Mouse (Mus musculus): ENCODE measurements around the gene Tbc1d24.

The Tbc1d24 gene

GRCm38 (mm10) chr17:24171738-24172137, 33.6 kb downstream of the Tbc1d24 start:
- H3K36me3 ChIP-seq (ENCODE audit: control insufficient read depth, insufficient read depth, low read length, poor library complexity, severe bottlenecking), result no peaks in the 10 kb centered on the region; the same call in none of the 2 replicates
- no peaks in the 10 kb centered on the region for H3K27me3 ChIP-seq (ENCODE audit: control insufficient read depth, insufficient read depth, low read length, poor library complexity, severe bottlenecking)
- DNase-seq (ENCODE audit: low read depth, low spot score), result no peak

GRCm38 (mm10) chr17:24170729-24171128, 34.6 kb downstream of the Tbc1d24 start:
- H3K27me3 ChIP-seq (ENCODE audit: control insufficient read depth, insufficient read depth, low read length, poor library complexity, severe bottlenecking), result no peaks in the 10 kb centered on the region
- no peaks in the 10 kb centered on the region; the same call in none of the 2 replicates for H3K36me3 ChIP-seq (ENCODE audit: control insufficient read depth, insufficient read depth, low read length, poor library complexity, severe bottlenecking)
- DNase-seq (ENCODE audit: low read depth, low spot score), result no peak

GRCm38 (mm10) chr17:24170125-24170524, 35.2 kb downstream of the Tbc1d24 start:
- Histone ChIP-seq H3K36me3 (ENCODE audit: control insufficient read depth, insufficient read depth, low read length, poor library complexity, severe bottlenecking) (peaks cover 3% of the 10 kb centered on the region), H3K27me3 (ENCODE audit: control insufficient read depth, insufficient read depth, low read length, poor library complexity, severe bottlenecking) (no peaks in the 10 kb centered on the region)
- no peak for DNase-seq (ENCODE audit: low read depth, low spot score)

- H3K27me3 ChIP-seq (ENCODE audit: control insufficient read depth, insufficient read depth, low read length, poor library complexity, severe bottlenecking), result no peaks in the 10 kb centered on the region
- DNase-seq (ENCODE audit: low read depth, low spot score), result peak; percentile 96
Observed at GRCm38 (mm10) chr17:24169317-24170065, 35.9 kb downstream of the Tbc1d24 start, which contains the start of gene Atp6v0c. Gene Atp6v0c (minus strand): TSS chr17:24169702.

GRCm38 (mm10) chr17:24168590-24169277, 36.6 kb downstream of the Tbc1d24 start:
- peaks cover 3% of the 10 kb centered on the region for H3K36me3 ChIP-seq (ENCODE audit: control insufficient read depth, insufficient read depth, low read length, poor library complexity, severe bottlenecking)
- peak; percentile 91 for DNase-seq (ENCODE audit: low read depth, low spot score)
- no peaks in the 10 kb centered on the region for H3K27me3 ChIP-seq (ENCODE audit: control insufficient read depth, insufficient read depth, low read length, poor library complexity, severe bottlenecking)

More at GRCm38 (mm10) chr17:24169317-24170065, 35.9 kb downstream of the Tbc1d24 start, which contains the start of gene Atp6v0c:
- H3K36me3 ChIP-seq (ENCODE audit: control insufficient read depth, insufficient read depth, low read length, poor library complexity, severe bottlenecking), result peaks cover 3% of the 10 kb centered on the region

- H3K27me3 ChIP-seq (ENCODE audit: control insufficient read depth, insufficient read depth, low read length, poor library complexity, severe bottlenecking), result no peaks in the 10 kb centered on the region
- DNase-seq (ENCODE audit: low read depth, low spot score), result no peak
- H3K36me3 ChIP-seq (ENCODE audit: control insufficient read depth, insufficient read depth, low read length, poor library complexity, severe bottlenecking), result peaks cover 3% of the 10 kb centered on the region
Observed at GRCm38 (mm10) chr17:24167891-24168505, 37.4 kb downstream of the Tbc1d24 start.

GRCm38 (mm10) chr17:24167120-24167519, 38.2 kb downstream of the Tbc1d24 start:
- H3K27me3 ChIP-seq (ENCODE audit: control insufficient read depth, insufficient read depth, low read length, poor library complexity, severe bottlenecking), result no peaks in the 10 kb centered on the region
- H3K36me3 ChIP-seq (ENCODE audit: control insufficient read depth, insufficient read depth, low read length, poor library complexity, severe bottlenecking), result peaks cover 3% of the 10 kb centered on the region
- DNase-seq (ENCODE audit: low read depth, low spot score), result no peak

- no peak for DNase-seq (ENCODE audit: low read depth, low spot score)
- H3K27me3 ChIP-seq (ENCODE audit: control insufficient read depth, insufficient read depth, low read length, poor library complexity, severe bottlenecking), result no peaks in the 10 kb centered on the region
Observed at GRCm38 (mm10) chr17:24164566-24165259, 40.6 kb downstream of the Tbc1d24 start.

GRCm38 (mm10) chr17:24163176-24163962, 42.0 kb downstream of the Tbc1d24 start, which contains the start of gene Amdhd2:
Gene Amdhd2 (minus strand): TSS chr17:24163766.
- peak; percentile 98 for DNase-seq (ENCODE audit: low read depth, low spot score)
- H3K27me3 ChIP-seq (ENCODE audit: control insufficient read depth, insufficient read depth, low read length, poor library complexity, severe bottlenecking), result no peaks in the 10 kb centered on the region
- H3K36me3 ChIP-seq (ENCODE audit: control insufficient read depth, insufficient read depth, low read length, poor library complexity, severe bottlenecking), result peaks cover 3% of the 10 kb centered on the region

More at GRCm38 (mm10) chr17:24164566-24165259, 40.6 kb downstream of the Tbc1d24 start:
- H3K36me3 ChIP-seq (ENCODE audit: control insufficient read depth, insufficient read depth, low read length, poor library complexity, severe bottlenecking), result peaks cover 3% of the 10 kb centered on the region

GRCm38 (mm10) chr17:24162584-24163175, 42.7 kb downstream of the Tbc1d24 start:
- Histone ChIP-seq H3K27me3 (ENCODE audit: control insufficient read depth, insufficient read depth, low read length, poor library complexity, severe bottlenecking) (no peaks in the 10 kb centered on the region), H3K36me3 (ENCODE audit: control insufficient read depth, insufficient read depth, low read length, poor library complexity, severe bottlenecking) (peaks cover 3% of the 10 kb centered on the region)
- peak; percentile 38 for DNase-seq (ENCODE audit: low read depth, low spot score)

- Histone ChIP-seq H3K27me3 (ENCODE audit: control insufficient read depth, insufficient read depth, low read length, poor library complexity, severe bottlenecking) (no peaks in the 10 kb centered on the region), H3K36me3 (ENCODE audit: control insufficient read depth, insufficient read depth, low read length, poor library complexity, severe bottlenecking) (peaks cover 3% of the 10 kb centered on the region)
- no peak for DNase-seq (ENCODE audit: low read depth, low spot score)
Observed at GRCm38 (mm10) chr17:24161466-24161865, 43.9 kb downstream of the Tbc1d24 start.

GRCm38 (mm10) chr17:24157526-24157925, 47.8 kb downstream of the Tbc1d24 start:
- Histone ChIP-seq H3K27me3 (ENCODE audit: control insufficient read depth, insufficient read depth, low read length, poor library complexity, severe bottlenecking) (no peaks in the 10 kb centered on the region), H3K36me3 (ENCODE audit: control insufficient read depth, insufficient read depth, low read length, poor library complexity, severe bottlenecking) (0 out of 2 replicates have a peak, but pooled peaks cover 2% of the 10 kb centered on the region)
- no peak for DNase-seq (ENCODE audit: low read depth, low spot score)

- DNase-seq (ENCODE audit: low read depth, low spot score), result no peak
- Histone ChIP-seq H3K27me3 (ENCODE audit: control insufficient read depth, insufficient read depth, low read length, poor library complexity, severe bottlenecking) (no peaks in the 10 kb centered on the region), H3K36me3 (ENCODE audit: control insufficient read depth, insufficient read depth, low read length, poor library complexity, severe bottlenecking) (0 out of 2 replicates have a peak, but pooled peaks cover 2% of the 10 kb centered on the region)
Observed at GRCm38 (mm10) chr17:24157121-24157520, 48.2 kb downstream of the Tbc1d24 start.
